Mouse (Mus musculus) gonadal fat pad, adult 2 months (tissue): ENCODE measurements around the gene Agap1. TPM values are rescaled to one million over a fixed set of nuclear protein-coding genes. Genes with fewer than 3 reads are reported as not detected.

Source experiments
- DNase-seq: peaks from one replicate; pipeline ENCODE4 v3.0.0-alpha.2; 2012; ENCODE audit warnings: low read depth
- polyA plus RNA-seq: library from polyadenylated mRNA; depleted of rRNA; stranded (reverse); fragments of >200 nt; gene quantifications from 2 replicates; pipeline ENCODE4 v1.2.3, GENCODE M21; 2012

The Agap1 gene
- polyA plus RNA-seq, 1 experiment = 15.8 TPM

- no peak for DNase-seq
Observed at GRCm38 (mm10) chr1:89849151-89849860, 394.7 kb downstream of the Agap1 start.

- DNase-seq = no peak
Observed at GRCm38 (mm10) chr1:89849861-89850230, 395.2 kb downstream of the Agap1 start.

GRCm38 (mm10) chr1:89850681-89851414 lies 396.2 kb downstream of the Agap1 start:
- no peak for DNase-seq

- no peak for DNase-seq
Observed at GRCm38 (mm10) chr1:89859182-89859581, 404.6 kb downstream of the Agap1 start.

GRCm38 (mm10) chr1:89860017-89860730 lies 405.6 kb downstream of the Agap1 start:
- no peak for DNase-seq

- DNase-seq = no peak
Observed at GRCm38 (mm10) chr1:89865787-89866186, 411.2 kb downstream of the Agap1 start.

- DNase-seq = no peak
Observed at GRCm38 (mm10) chr1:89867847-89868246, 413.2 kb downstream of the Agap1 start.

GRCm38 (mm10) chr1:89870134-89870905 lies 415.7 kb downstream of the Agap1 start:
- no peak for DNase-seq

GRCm38 (mm10) chr1:89870906-89871211 lies 416.3 kb downstream of the Agap1 start:
- no peak for DNase-seq

- no peak for DNase-seq
Observed at GRCm38 (mm10) chr1:89876346-89877072, 421.9 kb downstream of the Agap1 start.

GRCm38 (mm10) chr1:89878496-89878895 lies 423.9 kb downstream of the Agap1 start:
- DNase-seq = no peak

GRCm38 (mm10) chr1:89880193-89880592 lies 425.6 kb downstream of the Agap1 start:
- DNase-seq = no peak

- DNase-seq = no peak
Observed at GRCm38 (mm10) chr1:89880834-89881233, 426.2 kb downstream of the Agap1 start.

- no peak for DNase-seq
Observed at GRCm38 (mm10) chr1:89884335-89884734, 429.7 kb downstream of the Agap1 start.

- DNase-seq = no peak
Observed at GRCm38 (mm10) chr1:89885696-89886095, 431.1 kb downstream of the Agap1 start.

- no peak for DNase-seq
Observed at GRCm38 (mm10) chr1:89891400-89891799, 436.8 kb downstream of the Agap1 start.

GRCm38 (mm10) chr1:89892281-89892680 lies 437.7 kb downstream of the Agap1 start:
- no peak for DNase-seq

GRCm38 (mm10) chr1:89895801-89896200 lies 441.2 kb downstream of the Agap1 start:
- DNase-seq = no peak

- DNase-seq = no peak
Observed at GRCm38 (mm10) chr1:89899036-89899435, 444.4 kb downstream of the Agap1 start.

- DNase-seq = no peak
Observed at GRCm38 (mm10) chr1:89899761-89900445, 445.3 kb downstream of the Agap1 start.

- no peak for DNase-seq
Observed at GRCm38 (mm10) chr1:89901381-89901780, 446.8 kb downstream of the Agap1 start.
